Mouse (Mus musculus) C2C12 (cell line): ENCODE results near the gene Nkx1-2.

Source experiments
- CEBPB ChIP-seq: IDR thresholded peaks from one replicate; pipeline ENCODE4 v1.6.1; 2011; ENCODE audit warnings: low read depth, mild to moderate bottlenecking, control low read depth, moderate library complexity
- CTCF ChIP-seq: IDR thresholded peaks from one replicate; pipeline ENCODE4 v1.5.1; 2011; ENCODE audit not compliant: control insufficient read depth, insufficient read depth, insufficient read length
- FOSL1 ChIP-seq: IDR thresholded peaks from one replicate; pipeline ENCODE4 v1.8.0; 2011; ENCODE audit warnings: mild to moderate bottlenecking, low read length; ENCODE audit not compliant: poor library complexity, insufficient read depth, severe bottlenecking
- MAX ChIP-seq: IDR thresholded peaks from one replicate; pipeline ENCODE4 v1.6.1; 2011; ENCODE audit warnings: mild to moderate bottlenecking, control low read depth
- MYOD1 ChIP-seq: IDR thresholded peaks from one replicate; pipeline ENCODE4 v1.6.1; 2011; ENCODE audit warnings: low read depth; ENCODE audit not compliant: control insufficient read depth, insufficient read length
- MYOG ChIP-seq: IDR thresholded peaks from one replicate; pipeline ENCODE4 v1.6.1; 2011; ENCODE audit not compliant: control insufficient read depth, insufficient read length; ENCODE audit errors: extremely low read depth
- USF1 ChIP-seq: IDR thresholded peaks from one replicate; pipeline ENCODE4 v1.6.1; 2011; ENCODE audit warnings: low read depth, mild to moderate bottlenecking, control low read depth, moderate library complexity

DNA sequence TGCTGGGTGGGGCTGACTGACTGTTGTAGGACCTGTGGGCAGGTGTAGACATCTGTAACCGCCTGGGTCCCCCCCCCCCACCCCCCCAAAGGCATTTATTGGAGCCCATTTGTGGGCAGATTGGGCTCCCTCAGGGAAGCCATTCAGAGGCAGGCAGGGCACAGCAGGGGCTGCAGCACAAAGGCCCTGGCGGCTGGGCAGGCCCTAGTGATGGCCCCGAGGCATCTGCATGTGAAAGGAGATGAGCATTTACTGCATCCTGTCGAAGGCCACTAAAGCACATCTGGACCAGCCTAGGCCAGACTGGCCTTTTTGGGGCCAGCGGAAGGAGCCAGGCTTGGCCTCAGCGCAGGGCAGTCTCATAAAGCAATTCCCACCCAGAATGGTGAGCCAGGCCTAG is 17.0 kb upstream of the Nkx1-2 start:
- no peak for TF ChIP-seq CTCF
- TF ChIP-seq USF1, result no peak
- TF ChIP-seq MAX, result no peak
- no peak for TF ChIP-seq CEBPB
- TF ChIP-seq FOSL1, result no peak
- TF ChIP-seq MYOD1, result no peak
- TF ChIP-seq MYOG, result no peak
